Mouse (Mus musculus) liver, embryonic 14.5 days (tissue): Measurements from ENCODE around the gene Ntng1.

Experiments
- CTCF ChIP-seq: IDR thresholded peaks from 2 replicates; pipeline ENCODE4 v1.5.1; 2016; ENCODE audit warnings: antibody characterized with exemption, low read depth, control low read depth
- EP300 ChIP-seq: IDR thresholded peaks from 2 replicates; pipeline ENCODE4 v1.6.1; 2016; ENCODE audit warnings: antibody characterized with exemption, low read depth

GRCm38 (mm10) chr3:109809065-109809464 lies 334.7 kb downstream of the Ntng1 start:
- TF ChIP-seq CTCF (no peak), EP300 (no peak)
